Mouse (Mus musculus): ENCODE measurements at regions not wholly inside any gene's neighbourhood (a gene's known extent, or its start where the extent isn't known, plus 50 kb on each side); places are given as distances from the start of the nearest gene placed in this dataset.

- DNase-seq (ENCODE audit: low spot score in 2 of 2): no peak
Observed at GRCm38 (mm10) chr12:106567116-106567515, 557.1 kb downstream of the Vrk1 start.

GRCm38 (mm10) chr12:106568541-106569085 lies 558.6 kb downstream of the Vrk1 start:
- no peak for DNase-seq (ENCODE audit: low spot score in 2 of 2)

GRCm38 (mm10) chr12:106572956-106573355 lies 562.9 kb downstream of the Vrk1 start:
- no peak for DNase-seq (ENCODE audit: low spot score in 2 of 2)

GRCm38 (mm10) chr12:106582760-106583159 lies 572.7 kb downstream of the Vrk1 start:
- DNase-seq (ENCODE audit: low spot score in 2 of 2): no peak

GRCm38 (mm10) chr12:106585626-106586025 lies 575.6 kb downstream of the Vrk1 start:
- DNase-seq (ENCODE audit: low spot score in 2 of 2): no peak

- no peak for DNase-seq (ENCODE audit: low spot score in 2 of 2)
Observed at GRCm38 (mm10) chr12:106592686-106593085, 582.7 kb downstream of the Vrk1 start.

- DNase-seq (ENCODE audit: low spot score in 2 of 2): no peak
Observed at GRCm38 (mm10) chr12:106597636-106598035, 587.6 kb downstream of the Vrk1 start.

- DNase-seq (ENCODE audit: low spot score in 2 of 2): no peak
Observed at GRCm38 (mm10) chr12:106607240-106607639, 597.2 kb downstream of the Vrk1 start.

- DNase-seq (ENCODE audit: low spot score in 2 of 2): no peak
Observed at GRCm38 (mm10) chr12:106607655-106608337, 597.8 kb downstream of the Vrk1 start.

- no peak for DNase-seq (ENCODE audit: low spot score in 2 of 2)
Observed at GRCm38 (mm10) chr12:106618684-106619083, 608.7 kb downstream of the Vrk1 start.

GRCm38 (mm10) chr12:106626786-106627185 lies 616.8 kb downstream of the Vrk1 start:
- DNase-seq (ENCODE audit: low spot score in 2 of 2): no peak

GRCm38 (mm10) chr12:106632566-106632965 lies 622.5 kb downstream of the Vrk1 start:
- DNase-seq (ENCODE audit: low spot score in 2 of 2): no peak

GRCm38 (mm10) chr12:106633096-106633495 lies 623.1 kb downstream of the Vrk1 start:
- no peak for DNase-seq (ENCODE audit: low spot score in 2 of 2)

- no peak for DNase-seq (ENCODE audit: low spot score in 2 of 2)
Observed at GRCm38 (mm10) chr12:106658317-106658716, 648.3 kb downstream of the Vrk1 start.

GRCm38 (mm10) chr12:106673232-106673766 lies 663.3 kb downstream of the Vrk1 start:
- no peak for DNase-seq (ENCODE audit: low spot score in 2 of 2)

GRCm38 (mm10) chr12:106674741-106675140 lies 664.7 kb downstream of the Vrk1 start:
- no peak for DNase-seq (ENCODE audit: low spot score in 2 of 2)

GRCm38 (mm10) chr12:106676136-106676535 lies 666.1 kb downstream of the Vrk1 start:
- DNase-seq (ENCODE audit: low spot score in 2 of 2): no peak

GRCm38 (mm10) chr12:106676566-106676965 lies 666.5 kb downstream of the Vrk1 start:
- no peak for DNase-seq (ENCODE audit: low spot score in 2 of 2)

- no peak for DNase-seq (ENCODE audit: low spot score in 2 of 2)
Observed at GRCm38 (mm10) chr12:106685986-106686385, 676.0 kb downstream of the Vrk1 start.

GRCm38 (mm10) chr12:106687751-106688150 lies 677.7 kb downstream of the Vrk1 start:
- no peak for DNase-seq (ENCODE audit: low spot score in 2 of 2)

- DNase-seq (ENCODE audit: low spot score in 2 of 2): no peak
Observed at GRCm38 (mm10) chr12:106688156-106688740, 678.2 kb downstream of the Vrk1 start.

- no peak for DNase-seq (ENCODE audit: low spot score in 2 of 2)
Observed at GRCm38 (mm10) chr12:106702958-106703357, 692.9 kb downstream of the Vrk1 start.

Measured in adrenal gland, adult 18-20 months (tissue).